Mouse (Mus musculus): ENCODE data around the gene Gm8050. TPM values are rescaled to one million over a fixed set of nuclear protein-coding genes. Genes with fewer than 3 reads are reported as not detected.
"Not testable (repeated sequence)": the region's sequence is repeated elsewhere in the genome, so short reads cannot be mapped to it uniquely, and the experiment has no call there.

Gene Gm8050
- not detected for total RNA-seq (2021)
- long read RNA-seq, experiment 1 = 0 reads
- long read RNA-seq, experiment 2 = 0 reads

- not testable (repeated sequence) for DNase-seq
Observed at GRCm38 (mm10) chr14:6720151-6720550, at the start of gene Gm8050. Gene Gm8050 (minus strand): TSS chr14:6720251.

GRCm38 (mm10) chr14:6757231-6757536 lies 37.1 kb upstream of the Gm8050 start:
- peak in 1 of 2 experiments; percentile 0 for DNase-seq

GRCm38 (mm10) chr14:6756384-6757230 lies 36.6 kb upstream of the Gm8050 start:
- DNase-seq = peak in 1 of 2 experiments; percentile 6

GRCm38 (mm10) chr14:6742232-6742631 lies 22.2 kb upstream of the Gm8050 start, which contains the start of gene Gm3636:
Gene Gm3636 (minus strand): TSS chr14:6742332.
- not testable (repeated sequence) for DNase-seq

- not testable (repeated sequence) for DNase-seq
Observed at GRCm38 (mm10) chr14:6684070-6684469, 36.0 kb downstream of the Gm8050 start, which contains the start of gene Gm10251. Gene Gm10251 (minus strand): TSS chr14:6684170.

Other genes starting within 250 kb of the Gm8050 start
- not detected for gene Gm8356, start 183.0 kb downstream of the Gm8050 start, total RNA-seq (2021)
- under 1 TPM in 1 of 2 experiments, not detected in 1; 0.30 TPM for gene Gm3629, start 129.6 kb downstream of the Gm8050 start, total RNA-seq (2021)
- gene Gm3460, start 97.8 kb downstream of the Gm8050 start, total RNA-seq (2021) = not detected
- gene Gm10251, start 36.1 kb downstream of the Gm8050 start, total RNA-seq (2021) = not detected
- gene Gm3636, start 22.1 kb upstream of the Gm8050 start, total RNA-seq (2021) = under 1 TPM in 1 of 2 experiments, not detected in 1; 0.20 TPM
- not detected for gene Gm8362, start 54.2 kb upstream of the Gm8050 start, total RNA-seq (2021)
- not detected for gene Gm3642, start 120.1 kb upstream of the Gm8050 start, total RNA-seq (2021)
- not detected for gene Gm3667, start 169.7 kb upstream of the Gm8050 start, total RNA-seq (2021)

Measured in adrenal gland, postnatal 36 days (tissue).